Mouse (Mus musculus) right cerebral cortex, adult 2 months (tissue): ENCODE data around the gene Nup210l.
"Not testable (repeated sequence)": the region's sequence is repeated elsewhere in the genome, so short reads cannot be mapped to it uniquely, and the experiment has no call there.

Experiments
- DNase-seq, 2 experiments: peaks; one replicate each; pipeline ENCODE4 v3.0.0; 2021 to 2022; ENCODE audit warnings: low spot score in 2 of 2

The Nup210l gene

GRCm38 (mm10) chr3:90222455-90222854, 118.5 kb downstream of the Nup210l start:
- DNase-seq: no peak

DNA sequence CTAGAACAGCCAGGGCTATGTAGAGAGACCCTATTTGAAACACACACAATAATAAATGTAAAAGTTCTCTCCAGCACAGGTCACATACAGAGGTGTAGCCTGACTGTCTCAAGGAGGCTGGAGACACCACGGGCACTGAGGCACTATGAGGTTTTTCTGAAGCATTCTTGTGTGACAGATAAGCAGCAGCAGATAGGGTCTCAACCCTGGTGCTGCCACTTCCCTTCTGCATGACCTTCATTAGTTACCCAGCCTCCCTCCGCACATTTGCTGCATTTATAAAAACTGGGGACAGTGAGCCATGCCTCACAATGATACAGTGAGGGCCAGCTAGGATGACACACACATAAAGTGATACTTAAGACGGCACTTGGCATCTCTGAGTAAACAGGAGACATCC, 119.0 kb downstream of the Nup210l start:
- DNase-seq: no peak

DNA sequence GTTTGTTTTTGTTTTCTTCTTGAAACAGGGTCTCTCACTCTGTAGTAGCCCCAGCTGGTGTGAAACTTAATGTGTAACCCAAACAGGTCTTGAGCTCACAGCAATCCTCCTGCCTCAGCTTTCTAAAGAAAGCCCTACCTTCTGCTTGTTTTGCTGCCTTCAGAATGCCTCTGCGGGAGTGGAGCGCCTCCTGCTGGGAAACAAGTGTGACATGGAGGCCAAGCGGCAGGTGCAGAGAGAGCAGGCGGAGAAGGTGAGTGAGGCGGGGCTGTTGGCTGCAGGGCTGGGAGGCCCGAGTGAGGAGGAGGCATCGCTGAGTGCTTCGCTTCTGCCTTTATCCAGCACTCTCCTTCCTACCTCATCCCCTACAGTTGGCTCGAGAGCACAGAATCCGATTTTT, 120.4 kb downstream of the Nup210l start:
- DNase-seq: no peak

DNA sequence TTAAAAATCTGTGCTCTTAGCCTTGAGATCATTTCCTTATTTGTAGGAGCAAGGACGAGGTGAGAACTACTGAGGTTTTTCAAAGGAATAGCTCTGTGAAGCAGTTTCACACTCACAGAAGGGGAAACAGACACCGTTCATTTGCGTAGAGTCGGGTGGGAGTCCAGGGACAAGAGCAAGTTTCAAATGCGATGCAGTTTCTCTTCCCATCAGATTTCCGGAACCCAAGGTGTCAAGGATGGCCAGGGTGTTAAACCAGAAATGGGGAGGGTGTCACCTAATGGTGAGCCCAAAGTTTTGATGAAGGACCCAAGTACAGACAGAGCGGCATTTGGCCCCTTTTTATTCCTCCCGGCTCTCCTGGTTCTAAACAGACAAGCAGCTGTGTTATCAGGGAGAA, 127.1 kb downstream of the Nup210l start:
- DNase-seq: no peak

DNA sequence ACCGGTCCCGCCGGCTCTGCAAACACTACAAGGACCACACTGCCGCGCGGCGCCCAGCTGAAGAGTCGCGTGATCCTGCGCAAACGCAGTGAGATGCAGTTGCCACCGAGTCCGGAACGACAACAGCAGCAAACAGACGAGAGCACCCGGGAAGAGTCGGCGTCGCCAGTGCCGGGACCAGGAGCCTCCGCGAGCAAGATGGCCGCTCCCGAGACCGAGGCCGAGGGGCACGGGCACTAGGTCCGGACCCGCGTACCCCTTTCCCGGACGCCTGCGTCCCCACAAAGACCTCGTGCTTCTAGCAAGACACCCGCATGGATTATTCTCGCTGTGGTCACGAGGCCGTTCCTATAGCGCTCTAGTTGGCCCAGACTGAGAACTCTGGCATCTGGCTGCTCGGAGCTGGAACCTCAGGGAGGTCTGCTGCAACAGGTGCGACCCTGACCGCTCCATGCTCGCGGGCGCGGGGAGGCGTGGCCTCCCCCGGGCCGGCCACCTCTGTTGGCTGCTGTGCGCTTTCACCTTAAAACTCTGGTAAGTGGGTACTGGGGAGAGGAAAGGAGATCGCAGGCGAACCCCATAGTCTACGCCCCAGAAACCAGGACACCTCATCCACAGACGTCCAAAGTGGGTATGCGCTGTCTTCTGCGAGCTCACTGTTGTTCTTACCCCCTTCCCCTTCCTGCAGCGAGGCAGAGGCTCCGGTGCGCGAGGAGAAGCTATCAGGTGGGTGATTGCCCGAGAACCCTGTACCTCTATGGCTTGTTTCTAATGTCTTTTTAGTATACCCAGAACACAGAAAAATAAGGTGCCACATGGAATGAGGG, 127.8 kb downstream of the Nup210l start, which contains the start of gene Jtb:
TSS of gene Jtb (plus strand) at position 91 of the 827 bp plus-strand sequence.
- peak; percentile 97 to 98 for DNase-seq

GRCm38 (mm10) chr3:90241251-90241650, 137.3 kb downstream of the Nup210l start:
- DNase-seq: no peak

DNA sequence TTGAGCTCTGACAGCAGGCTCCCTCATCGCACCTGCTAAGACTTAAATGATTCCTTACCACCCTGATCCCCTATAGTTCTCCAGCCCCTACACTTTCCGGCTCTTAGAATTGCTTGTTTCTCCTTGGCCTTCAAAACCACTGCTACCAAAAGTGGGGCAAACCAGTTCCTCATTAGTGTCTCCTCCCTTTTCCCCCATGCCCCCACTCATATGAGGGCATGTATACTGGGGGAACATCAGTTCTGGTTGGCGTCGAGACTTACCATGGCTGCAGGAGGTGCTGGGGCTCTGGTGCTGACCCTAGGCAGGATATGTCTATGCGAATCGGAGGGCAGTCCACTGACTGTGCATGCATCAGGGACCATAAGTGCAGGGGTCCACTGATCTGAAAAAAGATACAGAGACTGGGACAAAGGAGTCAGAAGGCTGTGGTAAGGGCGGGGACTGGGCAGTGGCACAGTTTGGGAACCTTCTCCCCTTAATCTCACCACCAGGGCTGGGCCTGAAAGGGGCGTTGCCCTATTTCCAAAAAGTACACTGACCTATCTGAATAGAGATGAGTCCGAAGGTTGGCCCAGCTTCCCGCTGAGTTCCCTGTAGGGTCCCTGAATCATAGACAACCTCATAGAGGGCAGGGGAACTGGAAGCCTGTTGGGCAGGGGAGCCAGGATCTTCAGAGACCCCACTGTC, 137.9 kb downstream of the Nup210l start:
- DNase-seq: no peak

GRCm38 (mm10) chr3:90242984-90243775, 139.2 kb downstream of the Nup210l start, which contains the start of gene Creb3l4:
Gene Creb3l4 (minus strand): TSS chr3:90243512.
- DNase-seq: peak in 1 of 2 experiments; percentile 38

- no peak for DNase-seq
These were observed 141.5 kb downstream of the Nup210l start for GRCm38 (mm10) chr3:90245406-90245805.

GRCm38 (mm10) chr3:90247630-90247959, 143.7 kb downstream of the Nup210l start:
- no peak for DNase-seq

GRCm38 (mm10) chr3:90247960-90248745, 144.2 kb downstream of the Nup210l start, which contains the start of gene Slc39a1:
Gene Slc39a1 (plus strand): TSS chr3:90248172.
- peak; percentile 92 to 95 for DNase-seq

- DNase-seq: no peak
These were observed 144.8 kb downstream of the Nup210l start for GRCm38 (mm10) chr3:90248746-90249100.

DNA sequence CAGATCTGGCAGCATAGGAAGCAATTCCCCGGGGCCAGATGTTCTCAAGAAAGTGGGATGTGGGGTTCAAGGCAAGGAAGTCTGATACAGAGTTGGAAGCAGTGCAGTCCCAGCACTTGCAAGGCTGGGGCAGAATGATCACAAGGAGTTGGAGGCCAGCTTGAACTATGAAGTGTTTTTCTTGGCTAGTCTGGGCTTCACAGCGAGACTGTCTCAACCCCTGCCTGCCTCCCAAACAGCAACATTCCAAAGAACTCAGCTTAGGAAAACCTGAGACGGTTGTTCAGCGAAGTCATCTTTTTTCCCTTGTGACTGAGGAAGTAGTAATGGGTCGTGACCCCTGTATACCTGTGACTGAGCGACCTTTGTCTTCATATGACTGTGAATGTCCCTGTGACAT, 146.9 kb downstream of the Nup210l start:
- DNase-seq: no peak

DNA sequence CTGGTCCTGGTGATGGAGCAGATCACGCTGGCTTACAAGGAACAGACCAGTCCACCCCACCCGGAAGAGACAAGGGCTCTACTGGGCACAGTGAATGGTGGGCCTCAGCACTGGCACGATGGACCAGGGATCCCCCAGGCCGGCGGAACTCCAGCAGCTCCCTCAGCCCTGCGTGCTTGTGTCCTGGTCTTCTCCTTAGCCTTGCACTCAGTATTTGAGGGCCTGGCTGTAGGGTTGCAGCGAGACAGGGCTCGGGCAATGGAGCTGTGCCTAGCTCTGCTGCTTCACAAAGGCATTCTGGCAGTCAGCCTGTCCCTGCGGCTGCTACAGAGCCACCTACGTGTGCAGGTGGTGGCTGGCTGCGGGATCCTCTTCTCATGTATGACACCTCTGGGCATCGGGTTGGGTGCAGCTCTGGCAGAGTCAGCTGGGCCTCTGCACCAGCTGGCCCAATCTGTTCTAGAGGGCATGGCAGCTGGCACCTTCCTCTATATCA, 147.8 kb downstream of the Nup210l start:
- DNase-seq: not testable (repeated sequence)

DNA sequence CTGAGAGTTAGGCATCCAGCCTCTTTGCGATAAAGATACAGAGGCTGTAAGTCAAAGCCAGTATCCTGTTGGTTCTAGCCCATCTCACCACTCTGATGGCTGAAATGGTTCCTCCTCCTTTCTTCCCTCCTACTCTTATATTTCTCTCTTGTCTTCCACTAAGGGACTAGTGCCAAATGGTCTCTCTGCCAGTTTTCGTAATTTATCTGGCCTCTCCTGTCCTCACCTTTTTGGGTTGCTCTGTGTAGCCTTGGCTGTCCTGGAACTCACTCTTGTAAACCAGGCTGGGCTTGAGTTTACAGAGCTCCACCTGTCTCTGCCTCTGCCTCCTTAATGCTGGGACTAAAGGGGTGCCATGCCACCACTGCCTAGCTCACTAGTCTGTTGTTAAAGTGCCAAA, 148.7 kb downstream of the Nup210l start:
- not testable (repeated sequence) for DNase-seq

DNA sequence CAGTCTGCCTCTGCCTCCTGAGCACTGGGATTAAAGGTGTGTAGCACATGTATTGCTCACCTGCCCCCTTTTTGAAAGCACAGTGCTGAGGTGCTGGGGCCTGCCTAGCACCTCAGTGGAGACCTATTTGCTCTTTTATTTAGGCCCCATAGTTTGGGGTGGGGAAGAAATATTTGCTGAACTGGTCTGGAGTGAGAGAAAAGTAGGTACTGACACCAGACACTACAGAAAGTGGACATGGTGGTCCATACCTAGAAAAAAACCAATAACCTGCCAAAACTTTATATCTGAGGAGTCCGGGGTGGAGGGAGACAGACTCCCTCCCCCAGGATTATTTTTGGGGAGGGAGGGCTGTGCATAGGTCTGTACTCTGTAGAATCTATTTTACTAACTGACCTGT, 149.2 kb downstream of the Nup210l start:
- not testable (repeated sequence) for DNase-seq

- peak; percentile 97 to 98 for DNase-seq
These were observed 149.9 kb downstream of the Nup210l start, which contains the start of gene Crtc2 for GRCm38 (mm10) chr3:90253653-90254418. Gene Crtc2 (plus strand): TSS chr3:90254163.

- no peak for DNase-seq
These were observed 150.7 kb downstream of the Nup210l start for GRCm38 (mm10) chr3:90254419-90255193.

DNA sequence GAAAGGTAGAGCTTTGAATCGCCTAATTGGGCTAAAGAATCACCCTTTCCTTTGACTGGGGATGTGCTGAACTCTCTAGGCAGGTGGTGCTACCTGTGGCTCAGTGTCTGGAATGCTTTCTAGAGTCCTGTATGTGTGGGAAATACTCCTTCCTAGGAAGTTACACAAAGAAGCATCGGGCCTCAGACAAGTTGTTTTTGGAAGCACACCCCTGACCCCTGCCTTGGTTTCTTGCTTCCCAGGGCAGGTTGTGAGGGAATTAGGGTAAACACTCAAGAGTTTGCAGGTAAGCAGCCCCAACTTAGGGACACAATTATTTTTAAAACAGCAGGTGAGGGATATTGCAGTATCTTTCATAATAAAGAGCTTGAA, 151.2 kb downstream of the Nup210l start:
- DNase-seq: no peak
